Mouse (Mus musculus) CD4-positive, CD25-positive, alpha-beta regulatory T cell, adult 2 months (primary cell): ENCODE measurements at regions not wholly inside any gene's neighbourhood (a gene's known extent, or its start where the extent isn't known, plus 50 kb on each side); places are given as distances from the start of the nearest gene placed in this dataset.
A peak's percentile ranks its signal among the peaks of the same experiment; 100 is the strongest.

ENCODE experiments used
- DNase-seq: peaks from one replicate; pipeline ENCODE4 v3.0.0-alpha.2; 2012; ENCODE audit warnings: low read depth, low spot score

- peak; percentile 16 for DNase-seq
Measured at GRCm38 (mm10) chr7:71412079-71412478, 60.8 kb upstream of the Gm10295 start.

- DNase-seq = no peak
Measured at GRCm38 (mm10) chr7:71411293-71412011, 60.2 kb upstream of the Gm10295 start.

DNA sequence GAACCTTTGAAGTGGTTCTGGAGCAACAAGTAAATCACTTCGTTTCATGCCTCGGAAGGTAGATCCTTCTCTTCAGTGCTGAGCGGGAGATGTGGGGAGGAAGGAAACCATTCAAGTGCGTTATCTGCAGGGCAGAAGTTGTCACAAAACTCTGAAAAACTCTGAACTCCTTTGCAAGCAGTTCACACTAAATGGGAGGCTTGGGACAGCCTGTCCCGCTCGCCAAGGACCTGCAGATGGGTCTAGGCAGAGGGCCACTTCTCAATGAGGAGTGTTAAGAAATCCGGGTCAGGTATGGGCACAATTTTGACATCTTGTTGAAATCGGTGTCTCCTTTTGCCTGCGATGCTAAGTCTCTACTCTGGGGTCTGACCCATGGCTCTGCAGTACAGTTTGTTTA lies 58.6 kb upstream of the Gm10295 start:
- DNase-seq = no peak

GRCm38 (mm10) chr7:71409061-71409460 lies 57.8 kb upstream of the Gm10295 start:
- DNase-seq = no peak

- DNase-seq = no peak
Measured at GRCm38 (mm10) chr7:71406283-71406682, 55.0 kb upstream of the Gm10295 start.
